ENCODE assay signal across 11 mouse cellular contexts in the genomic region with DNA sequence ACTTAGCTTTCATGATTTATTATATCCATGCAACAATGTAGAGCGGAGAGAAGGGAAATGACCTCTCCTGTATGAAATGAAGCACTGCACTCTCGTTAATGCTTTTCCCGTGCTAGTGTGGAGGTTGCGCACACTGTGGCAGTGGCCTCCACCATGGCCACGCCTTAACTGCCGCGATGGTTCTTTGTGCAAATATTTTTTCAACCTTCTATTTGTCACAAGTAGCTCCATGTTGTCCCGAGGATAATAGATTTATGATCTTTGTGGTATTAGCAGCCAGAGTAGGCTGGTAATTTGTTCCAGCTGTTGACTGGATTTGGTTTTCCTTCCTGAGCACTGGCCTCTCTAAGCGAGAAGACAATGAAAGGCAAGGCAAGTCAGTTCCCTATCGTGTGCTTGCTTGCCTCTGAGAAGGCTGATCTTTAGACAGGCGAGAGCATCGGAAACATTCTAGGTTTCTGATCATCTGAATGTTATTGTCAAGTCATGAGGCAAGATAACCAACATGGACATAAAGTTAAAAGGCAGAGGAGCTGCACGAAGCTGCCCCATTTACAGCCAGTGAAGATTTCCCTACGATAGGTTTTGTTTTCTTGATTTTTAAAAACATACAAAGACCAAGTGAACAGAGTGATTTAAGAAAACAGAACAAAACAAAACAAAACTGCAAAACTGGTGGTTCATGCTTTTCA. TPM values are rescaled to one million over a fixed set of nuclear protein-coding genes. Genes with fewer than 3 reads are reported as not detected.
DNase-seq lines count a peak whose midpoint lies in the region; ATAC-seq lines count a peak whose summit lies in the region.
"Had no signal": no experiment of that assay in that cellular context is flagged by ENCODE, and none has a peak within 500 bp of the region (broad histone marks: within the 10 kb centered on the region; RNA-seq: fewer than 3 reads in every experiment).

No protein-coding gene starts in this region.

- intact Hi-C loops in heart, postnatal 14 days (cut with DNase I): no loop called here

- peak; percentile 20 to 48 for DNase-seq in kidney, postnatal 4 days
- DNase-seq in kidney, postnatal 36 days: no peak
- peak; percentile 37 for DNase-seq in embryonic facial prominence, embryonic 10.5 days (ENCODE audit: low spot score)
- DNase-seq in forelimb bud, embryonic 11.5 days (ENCODE audit: low read depth, low spot score): peak; percentile 80
- DNase-seq in neural tube, embryonic 11.5 days (ENCODE audit: low spot score): no peak
- DNase-seq in retina, postnatal 1 day: no peak
- no peak for DNase-seq in heart, postnatal 14 days
- DNase-seq: adrenal gland, postnatal 25 days; heart, adult 11 months; heart, postnatal 10 days; thymus, adult 18-20 months had no signal

- H3K27ac ChIP-seq in embryonic facial prominence, embryonic 10.5 days (replicated peaks): peak overlapping the region; percentile 62
- 0 out of 2 replicates have a peak overlapping the region, but pooled peaks have one; percentile 17 for H3K27ac ChIP-seq in neural tube, embryonic 11.5 days (ENCODE audit: low read depth, low read length)

- H3K9ac ChIP-seq in neural tube, embryonic 11.5 days (ENCODE audit: low read length): no peak overlapping the region

- 62% methylated on average over 14 of the region's 14 CpGs for WGBS in embryonic facial prominence, embryonic 10.5 days
- WGBS in neural tube, embryonic 11.5 days: 62% methylated on average over 14 of the region's 14 CpGs

- H3K4me1 ChIP-seq in embryonic facial prominence, embryonic 10.5 days: peaks cover 46% of the 10 kb centered on the region
- H3K4me1 ChIP-seq in neural tube, embryonic 11.5 days (ENCODE audit: control insufficient read depth, insufficient read depth, low read length): 0 out of 2 replicates have a peak, but pooled peaks cover 2% of the 10 kb centered on the region

- H3K9me3 ChIP-seq in embryonic facial prominence, embryonic 10.5 days: no peaks in the 10 kb centered on the region
- H3K9me3 ChIP-seq in neural tube, embryonic 11.5 days (ENCODE audit: control insufficient read depth, low read length): no peaks in the 10 kb centered on the region

- no peak overlapping the region for H3K4me2 ChIP-seq in neural tube, embryonic 11.5 days (ENCODE audit: low read depth)

- H3K36me3 ChIP-seq in embryonic facial prominence, embryonic 10.5 days (replicated peaks): 0 out of 2 replicates have a peak, but pooled peaks cover 4% of the 10 kb centered on the region
- H3K36me3 ChIP-seq in neural tube, embryonic 11.5 days (ENCODE audit: control insufficient read depth, insufficient read depth, low read length): no peaks in the 10 kb centered on the region

- no peak overlapping the region for H3K4me3 ChIP-seq in embryonic facial prominence, embryonic 10.5 days
- no peak overlapping the region for H3K4me3 ChIP-seq in neural tube, embryonic 11.5 days (ENCODE audit: low read depth, low read length)

- ATAC-seq in neural tube, embryonic 11.5 days (ENCODE audit: insufficient read depth, low FRiP score, low TSS enrichment): no peak

- H3K27me3 ChIP-seq in embryonic facial prominence, embryonic 10.5 days (replicated peaks; ENCODE audit: low read depth, poor library complexity, severe bottlenecking): no peaks in the 10 kb centered on the region
- H3K27me3 ChIP-seq in neural tube, embryonic 11.5 days (ENCODE audit: control insufficient read depth, insufficient read depth, low read length): no peaks in the 10 kb centered on the region

RNA-seq across cellular contexts. Expression of gene Ppp1r9a, which starts 50.5 kb away (rescaled TPM):
- 15.3 and 17.8 TPM in 2 replicates for polyA plus RNA-seq in embryonic facial prominence, embryonic 10.5 days (2016; fragmentation: Nextera tagmentation; extraction: Ambion mirVana)
- polyA plus RNA-seq in neural tube, embryonic 11.5 days (2014; fragmentation: Nextera tagmentation; extraction: Ambion mirVana): 16.7 and 17.8 TPM in 2 replicates
- total RNA-seq in heart, postnatal 14 days (2021): 10 to 100 TPM; 18.1 to 18.6 TPM

Comparison
In these comparisons a context has a peak if more than half of its experiments do, and no peak if none do; other contexts are left out.
1. DNase-seq: peak in kidney, postnatal 4 days (2 of 2), embryonic facial prominence, embryonic 10.5 days (single experiment) and forelimb bud, embryonic 11.5 days (single experiment); none in kidney, postnatal 36 days (0 of 2), neural tube, embryonic 11.5 days (single experiment), retina, postnatal 1 day (single experiment) and heart, postnatal 14 days (0 of 2).